Mouse (Mus musculus): ENCODE results near the gene Ugt1a8.
"Not testable (repeated sequence)": the region's sequence is repeated elsewhere in the genome, so short reads cannot be mapped to it uniquely, and the experiment has no call there.

Gene Ugt1a8

DNA sequence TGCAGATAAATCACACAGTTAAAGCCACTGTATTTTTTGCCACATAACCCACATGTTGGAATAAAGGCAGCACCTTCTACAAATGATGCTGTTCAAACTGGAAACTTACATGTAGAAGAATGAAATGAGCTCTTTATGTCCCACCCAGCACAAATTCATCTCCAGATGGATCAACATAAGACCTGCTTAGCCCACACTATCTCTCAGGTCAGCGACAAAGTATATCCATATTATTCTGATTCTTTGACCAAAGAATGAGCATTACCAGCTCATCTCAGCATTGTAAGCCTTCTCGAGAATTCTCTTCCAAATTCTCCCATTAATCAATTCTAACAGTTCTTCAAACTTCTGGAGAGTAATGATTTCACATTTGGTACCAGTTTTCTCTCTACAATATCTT is 134.6 kb downstream of the Ugt1a8 start:
- DNase-seq (ENCODE audit: low read depth, low spot score), result peak; percentile 17

DNA sequence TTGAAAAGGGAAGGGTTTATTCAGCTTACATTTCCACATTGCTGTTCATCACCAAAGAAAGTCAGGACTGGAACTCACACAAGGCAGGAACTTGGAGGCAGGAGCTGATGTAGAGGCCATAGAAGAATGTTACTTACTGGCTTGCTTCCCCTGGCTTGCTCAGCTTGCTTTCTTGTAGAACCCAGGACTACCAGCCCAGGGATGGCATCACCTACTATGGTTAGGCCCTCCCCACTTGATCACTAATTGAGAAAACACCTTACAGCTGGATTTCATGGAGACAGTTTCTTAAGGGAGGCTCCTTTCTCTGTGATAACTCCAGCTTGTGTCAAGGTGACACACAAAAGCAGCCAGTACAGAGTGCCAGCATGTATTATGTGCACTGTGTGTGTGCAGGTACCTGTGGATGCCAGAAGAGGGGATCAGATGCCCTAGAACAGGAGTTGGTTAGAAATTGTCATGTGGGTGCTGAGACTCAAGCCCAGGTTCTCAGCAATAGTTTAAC is 135.4 kb downstream of the Ugt1a8 start:
- peak; percentile 28 for DNase-seq (ENCODE audit: low read depth, low spot score)

DNA sequence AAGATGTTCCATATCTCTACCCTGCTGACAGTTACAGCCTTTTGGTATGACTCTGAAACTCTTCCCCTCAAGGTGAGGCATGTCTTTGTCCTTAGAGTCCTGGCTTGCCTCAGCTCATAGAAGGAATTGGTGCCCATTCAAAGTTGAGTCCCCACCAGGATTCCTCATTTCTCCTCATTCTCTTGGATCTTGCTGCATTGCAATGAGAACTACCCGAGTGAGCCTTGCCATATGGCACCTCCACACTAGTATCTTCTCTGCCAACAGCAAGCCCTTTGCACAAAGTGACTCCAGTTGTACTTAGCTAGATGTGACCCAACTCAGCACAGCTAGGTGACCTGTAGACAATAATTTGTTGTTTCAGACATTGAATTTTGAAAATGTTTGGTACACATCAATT is 136.0 kb downstream of the Ugt1a8 start:
- no peak for DNase-seq (ENCODE audit: low read depth, low spot score)

DNA sequence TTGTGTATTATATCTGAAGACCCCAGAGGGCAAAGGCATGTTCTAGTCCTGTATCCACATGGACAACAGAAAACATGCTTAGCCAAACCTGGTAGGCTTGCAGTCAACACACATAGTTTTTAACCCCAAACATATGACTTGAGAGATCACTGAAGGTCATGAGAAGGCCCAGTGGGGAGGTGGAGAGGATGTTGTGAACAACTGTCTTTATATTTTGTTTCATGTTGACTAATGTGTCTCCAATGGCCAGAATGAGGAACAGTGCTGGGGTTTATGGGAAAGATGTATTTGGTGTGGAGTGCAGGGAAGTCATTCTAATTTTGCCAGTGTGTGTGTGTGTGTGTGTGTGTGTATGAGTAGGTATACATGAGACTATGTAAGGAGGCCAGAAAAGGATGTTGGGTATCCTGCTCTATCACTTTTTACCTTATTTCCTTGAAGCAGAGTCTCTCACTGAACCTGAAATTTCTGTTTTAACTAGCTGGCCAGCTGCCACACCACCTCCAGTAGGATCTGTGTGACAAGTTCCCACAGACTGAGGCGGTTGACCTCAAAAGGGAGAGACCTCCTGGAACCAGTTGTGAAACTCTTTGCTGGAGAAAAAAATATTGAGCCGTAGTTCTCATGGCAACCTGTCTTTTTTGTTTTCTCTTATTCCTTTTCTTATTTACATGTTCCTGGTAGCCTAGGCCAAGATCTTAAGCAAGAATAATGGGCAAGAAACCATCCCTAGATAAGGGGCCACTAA is 136.6 kb downstream of the Ugt1a8 start:
- DNase-seq (ENCODE audit: low read depth, low spot score), result no peak

DNA sequence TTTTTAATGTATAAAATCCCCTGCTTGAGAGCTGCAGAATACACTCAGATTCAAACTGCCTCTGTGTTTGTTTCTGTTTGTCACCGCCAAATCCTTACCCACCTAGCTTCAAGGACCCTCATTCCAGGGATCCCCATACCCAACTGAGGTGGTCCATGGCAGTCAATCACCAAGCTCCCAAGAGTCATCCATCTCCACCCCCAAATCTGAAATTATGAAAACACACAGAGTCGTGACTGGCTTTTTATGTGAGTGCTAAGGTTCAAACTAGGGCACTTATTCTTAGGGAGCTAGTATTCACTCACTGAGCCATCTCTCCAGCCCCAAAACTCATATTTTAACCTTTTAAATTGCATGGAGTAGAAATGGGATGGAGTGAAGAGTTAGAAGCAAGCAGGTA is 137.7 kb downstream of the Ugt1a8 start:
- DNase-seq (ENCODE audit: low read depth, low spot score), result not testable (repeated sequence)

DNA sequence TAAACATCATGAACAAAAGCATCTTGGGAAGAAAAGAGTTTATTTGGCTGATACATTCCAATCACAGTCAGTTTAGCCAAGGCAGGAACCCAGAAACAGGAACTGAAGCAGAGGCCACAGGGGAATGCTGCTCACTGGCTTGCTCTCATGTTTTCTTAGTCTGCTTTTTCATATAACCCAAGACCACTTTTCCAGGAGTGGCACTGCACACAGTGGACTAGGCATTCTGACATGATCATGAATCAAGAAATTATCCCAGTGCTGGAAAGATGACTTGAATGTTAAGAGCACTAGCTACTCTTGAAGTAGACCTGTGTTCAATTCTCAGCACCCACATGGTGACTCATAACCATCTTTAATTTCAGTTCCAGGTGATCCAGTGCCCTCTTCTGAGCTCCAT is 138.1 kb downstream of the Ugt1a8 start:
- no peak for DNase-seq (ENCODE audit: low read depth, low spot score)

DNA sequence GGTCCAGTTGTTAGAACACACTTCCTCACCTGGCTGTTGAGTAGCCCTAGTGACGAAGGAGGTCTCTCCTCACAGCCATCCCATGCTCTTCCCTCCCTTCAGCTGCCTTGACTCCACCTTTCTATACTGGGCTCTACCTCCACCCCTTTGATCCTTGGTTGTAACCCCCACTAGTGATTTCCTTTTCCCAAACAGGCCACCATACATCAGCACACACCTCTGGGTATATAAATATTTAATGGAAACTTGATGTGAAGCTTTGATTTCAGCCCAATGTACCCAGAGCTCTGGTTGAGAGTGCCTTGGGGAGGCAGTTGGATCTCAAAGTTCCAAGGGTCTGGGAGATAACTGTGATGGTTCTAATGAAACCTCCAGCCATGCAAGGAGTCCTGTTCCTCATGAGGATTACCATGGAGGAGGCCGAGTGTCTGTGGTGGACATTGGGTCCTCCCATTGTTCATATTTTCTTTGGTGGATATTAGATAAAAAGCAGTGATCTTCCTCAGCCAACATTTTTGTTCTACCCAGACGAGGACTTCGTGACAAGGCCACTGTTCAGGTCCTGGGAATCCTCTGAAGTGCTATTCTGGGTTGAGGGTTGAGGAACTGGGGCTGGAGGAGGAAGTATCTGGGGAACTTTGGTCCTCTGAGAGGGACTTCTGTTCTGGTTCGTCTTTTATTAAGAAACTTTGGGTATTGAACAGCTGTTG is 139.2 kb downstream of the Ugt1a8 start, which contains the start of gene Mroh2a:
Gene Mroh2a (plus strand): TSS at position 317 of the 710 bp plus-strand sequence.
- DNase-seq (ENCODE audit: low read depth, low spot score), result no peak

DNA sequence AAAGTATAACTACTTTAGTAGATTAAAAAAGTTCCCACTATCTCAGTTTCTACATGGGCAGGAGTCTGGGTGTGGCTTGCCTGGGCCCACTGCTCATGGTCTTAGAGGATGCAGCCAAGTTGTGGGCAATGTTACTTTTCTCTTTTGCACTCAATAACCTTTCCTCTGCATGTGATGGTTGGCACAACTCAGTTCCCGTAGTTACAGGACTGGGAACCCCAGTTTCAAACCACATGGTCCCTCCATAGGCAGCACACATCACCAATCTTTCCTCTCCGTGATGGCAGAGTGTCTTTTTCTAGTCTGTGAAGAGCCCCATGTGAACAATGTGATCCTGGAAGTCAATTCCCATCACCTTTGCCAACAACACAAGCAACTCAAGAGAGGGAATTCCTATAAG is 139.9 kb downstream of the Ugt1a8 start:
- no peak for DNase-seq (ENCODE audit: low read depth, low spot score)

DNA sequence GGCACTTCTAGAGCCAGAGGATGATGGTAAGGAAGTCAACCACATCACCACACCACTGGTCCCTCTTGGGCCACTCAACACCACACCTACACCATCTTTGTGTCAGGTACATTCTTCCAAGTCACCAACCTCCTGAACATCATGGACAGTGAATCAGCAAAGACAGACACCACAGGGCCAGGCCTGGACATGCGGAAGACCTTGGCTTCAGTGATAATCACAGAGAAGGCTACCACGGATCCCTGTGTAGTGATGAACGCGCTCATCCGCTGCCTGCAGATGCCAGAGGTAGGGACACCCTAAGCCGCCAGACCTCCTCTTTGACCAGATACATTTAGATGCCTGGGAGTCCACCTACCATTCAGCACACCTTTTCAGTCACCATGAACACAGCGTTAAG is 140.5 kb downstream of the Ugt1a8 start:
- no peak for DNase-seq (ENCODE audit: low read depth, low spot score)

DNA sequence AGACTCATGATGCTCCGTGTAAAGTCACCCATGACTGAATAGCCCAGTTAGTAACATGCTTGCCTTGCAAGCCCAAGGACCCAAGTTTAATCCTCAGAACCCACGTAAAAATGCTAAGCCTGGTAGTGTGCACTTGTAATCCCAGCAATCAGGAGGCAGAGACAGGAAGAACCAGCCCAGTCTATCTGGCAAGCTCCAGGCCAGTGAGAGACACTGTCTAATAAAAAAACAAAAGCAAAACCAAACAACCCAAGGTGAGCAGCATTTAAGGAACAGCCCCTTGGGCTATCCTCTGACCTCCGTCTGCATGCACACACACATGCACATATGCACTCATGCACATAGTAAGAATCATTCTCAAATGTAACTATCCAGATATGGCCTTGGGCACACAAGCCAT is 142.0 kb downstream of the Ugt1a8 start:
- no peak for DNase-seq (ENCODE audit: low read depth, low spot score)

DNA sequence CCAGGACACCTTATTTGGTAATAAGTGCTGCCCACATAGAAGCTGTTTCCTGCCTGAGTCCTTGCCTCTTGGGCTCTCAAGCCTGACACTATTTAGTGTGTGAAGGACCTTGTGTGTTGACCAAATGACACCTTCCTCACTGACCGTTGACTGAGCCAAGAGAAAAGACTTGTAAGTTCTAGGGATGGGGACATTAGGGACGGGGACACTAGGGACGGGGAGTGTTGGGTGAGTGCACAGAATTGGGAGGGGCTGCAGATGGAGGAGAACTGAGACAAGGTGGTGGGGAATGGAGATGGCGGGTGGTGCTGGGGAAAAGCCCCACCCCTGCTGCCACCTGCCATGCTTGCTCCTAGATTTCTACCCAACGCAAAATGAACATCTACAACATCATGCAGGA is 142.4 kb downstream of the Ugt1a8 start:
- DNase-seq (ENCODE audit: low read depth, low spot score), result no peak

DNA sequence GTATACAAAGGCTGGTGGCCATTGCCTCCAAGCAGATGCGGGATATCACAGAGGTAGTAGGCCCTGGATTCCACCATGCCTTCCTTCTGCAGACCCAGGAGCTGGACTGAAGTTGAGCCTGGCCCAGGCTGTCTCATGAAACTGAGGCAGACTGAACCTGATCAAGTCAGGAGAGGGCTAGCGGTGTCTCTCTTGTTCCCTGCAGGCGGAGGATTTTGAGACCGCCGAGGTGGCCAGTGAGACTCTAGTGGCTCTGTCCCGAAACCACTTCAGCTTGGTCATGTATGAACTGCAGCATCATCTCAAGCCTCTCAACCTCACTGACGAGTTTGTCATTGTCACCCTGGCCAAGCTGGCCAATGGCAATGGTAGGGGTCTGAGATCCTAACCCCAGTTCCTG is 142.8 kb downstream of the Ugt1a8 start:
- DNase-seq (ENCODE audit: low read depth, low spot score), result no peak

DNA sequence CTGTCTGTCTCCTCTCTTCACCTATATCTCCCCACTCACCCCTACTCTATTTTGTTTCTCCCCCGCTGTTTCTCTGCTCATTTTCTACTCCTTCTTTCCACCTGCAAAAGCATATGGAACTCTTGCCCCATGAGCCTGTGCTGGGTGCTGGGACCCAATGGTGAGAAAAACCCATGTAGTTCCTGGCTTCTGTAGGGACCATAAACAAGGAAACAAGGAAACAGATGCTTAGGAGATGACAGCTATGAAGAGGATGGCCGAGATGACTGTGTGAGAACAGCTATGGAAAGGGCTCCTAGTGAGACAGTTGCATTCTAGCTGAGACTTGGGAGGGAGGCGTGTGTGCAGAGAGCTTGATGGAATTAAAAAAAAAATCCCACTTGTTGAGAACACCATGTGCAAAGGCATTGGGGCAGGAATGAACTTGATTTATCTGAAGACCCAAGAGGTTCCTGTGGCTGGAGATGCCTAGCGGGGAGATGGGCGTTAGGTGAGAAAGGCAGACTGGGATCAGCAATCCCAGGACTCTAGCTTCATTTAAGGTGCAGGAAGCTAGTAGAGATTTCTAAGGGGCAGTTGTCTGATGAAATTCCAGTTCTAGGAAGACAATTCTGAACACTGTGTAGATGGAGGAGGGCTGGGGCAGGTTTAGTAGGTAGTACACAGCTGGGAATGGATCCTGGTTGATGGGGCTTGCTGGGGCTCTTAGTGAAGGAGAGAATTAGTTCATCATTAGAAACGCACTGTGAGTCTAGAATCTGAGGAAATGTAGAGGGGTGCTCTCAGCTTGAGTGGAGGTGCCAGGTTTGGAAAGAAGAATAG is 143.6 kb downstream of the Ugt1a8 start:
- DNase-seq (ENCODE audit: low read depth, low spot score), result no peak

DNA sequence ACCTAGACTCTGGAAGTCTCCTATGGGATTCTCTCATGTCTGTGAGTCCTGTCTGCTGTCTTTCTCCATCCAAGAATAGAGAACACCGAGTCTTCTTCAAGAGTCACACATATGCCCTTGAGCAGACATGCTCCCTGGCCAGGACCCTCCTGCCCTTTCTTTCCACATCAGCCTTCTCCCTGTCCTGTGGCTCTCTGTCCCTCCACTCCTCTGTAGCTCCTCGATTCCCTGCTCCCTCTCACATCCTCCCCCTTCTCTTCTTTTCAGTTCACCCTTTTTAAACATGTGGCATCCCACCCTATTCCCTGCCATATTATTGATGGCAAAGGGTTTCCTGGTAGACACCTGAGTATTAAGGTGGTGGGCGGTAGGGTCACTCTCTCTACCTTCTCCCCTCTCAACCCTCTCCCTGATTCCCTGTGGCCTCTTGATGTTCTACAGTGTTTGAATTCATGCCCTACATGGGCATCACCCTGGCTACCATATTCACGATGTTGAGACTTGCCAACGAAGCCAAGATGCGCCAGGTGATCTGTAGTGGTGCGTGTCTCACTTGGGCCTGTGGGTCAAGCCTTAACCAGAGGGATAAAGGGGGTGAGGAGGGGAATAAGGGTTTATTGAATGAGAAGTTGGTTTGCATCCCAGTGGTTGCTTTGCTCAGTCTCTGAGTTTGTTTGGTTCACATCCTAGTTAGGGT is 144.3 kb downstream of the Ugt1a8 start:
- DNase-seq (ENCODE audit: low read depth, low spot score), result no peak

DNA sequence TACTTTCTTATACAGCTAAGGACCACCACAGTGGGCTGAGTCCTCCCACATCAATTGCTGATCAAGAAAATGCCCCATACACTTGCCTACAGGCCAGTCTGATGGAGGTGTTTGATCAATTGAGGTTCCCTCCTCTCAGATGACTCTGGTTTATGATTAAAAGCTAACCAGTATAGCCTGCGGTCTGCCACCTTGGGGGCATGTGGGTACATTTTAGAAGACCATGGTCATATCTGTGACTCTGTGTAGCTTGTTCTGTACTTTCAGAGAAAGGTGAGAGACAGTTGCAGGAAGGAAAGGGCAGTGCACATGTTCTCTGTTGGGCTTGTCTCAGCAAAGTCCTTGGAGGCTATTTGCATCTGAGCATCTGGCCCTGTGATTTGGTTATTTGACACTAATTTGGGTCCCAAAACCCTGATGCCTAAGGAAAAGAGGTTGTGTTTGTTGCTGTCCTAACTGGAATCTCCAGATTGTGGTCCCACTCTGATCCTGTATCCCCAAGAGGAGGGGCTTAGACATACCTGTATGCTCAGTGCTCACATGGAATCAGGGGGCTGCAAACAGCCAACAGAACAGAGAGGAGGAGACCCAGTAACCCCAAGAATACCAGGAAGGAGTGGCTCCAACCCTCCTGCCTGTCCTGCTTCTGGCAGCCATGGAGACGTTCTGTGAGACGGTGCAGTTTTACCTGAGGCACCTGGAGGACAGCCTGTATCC is 145.2 kb downstream of the Ugt1a8 start:
- DNase-seq (ENCODE audit: low read depth, low spot score), result no peak

DNA sequence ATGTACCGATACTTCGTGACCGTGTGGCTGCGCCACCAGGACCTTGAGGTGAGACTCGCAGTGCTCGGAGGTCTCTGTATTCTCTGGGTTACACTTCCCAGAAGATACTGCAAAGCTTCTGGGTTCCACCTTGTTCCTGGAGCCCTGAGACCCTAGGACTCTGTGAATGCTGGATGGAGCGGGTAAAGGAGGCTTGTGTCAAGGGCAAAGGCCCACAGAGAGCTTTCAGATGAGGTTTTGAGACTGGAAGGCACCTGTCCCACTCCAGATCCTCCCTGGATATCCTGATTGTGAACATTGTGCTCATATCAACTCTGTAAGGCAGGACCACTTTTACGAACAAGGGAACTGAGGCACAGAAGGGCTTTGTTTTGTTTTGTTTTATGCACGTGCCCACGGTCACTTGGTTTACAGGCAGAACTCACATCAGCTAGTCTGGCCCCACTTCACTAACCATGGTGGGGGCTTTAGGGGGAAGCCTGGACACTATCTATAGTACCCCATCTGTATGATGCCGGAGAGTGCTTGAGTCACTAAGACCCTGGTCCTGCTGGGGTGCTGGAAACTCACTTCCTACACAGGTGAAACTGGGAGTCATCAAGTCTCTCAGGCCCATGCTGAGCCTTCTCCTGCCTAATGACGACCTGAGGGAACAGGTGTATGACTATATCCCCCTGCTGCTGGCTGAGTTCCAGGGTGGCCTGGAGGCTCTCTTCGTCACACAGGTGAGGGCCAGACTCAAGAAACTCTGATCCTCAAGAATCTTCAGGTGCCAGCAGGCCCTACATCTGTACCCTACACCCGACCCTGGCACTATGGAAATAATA is 146.0 kb downstream of the Ugt1a8 start:
- DNase-seq (ENCODE audit: low read depth, low spot score), result no peak

DNA sequence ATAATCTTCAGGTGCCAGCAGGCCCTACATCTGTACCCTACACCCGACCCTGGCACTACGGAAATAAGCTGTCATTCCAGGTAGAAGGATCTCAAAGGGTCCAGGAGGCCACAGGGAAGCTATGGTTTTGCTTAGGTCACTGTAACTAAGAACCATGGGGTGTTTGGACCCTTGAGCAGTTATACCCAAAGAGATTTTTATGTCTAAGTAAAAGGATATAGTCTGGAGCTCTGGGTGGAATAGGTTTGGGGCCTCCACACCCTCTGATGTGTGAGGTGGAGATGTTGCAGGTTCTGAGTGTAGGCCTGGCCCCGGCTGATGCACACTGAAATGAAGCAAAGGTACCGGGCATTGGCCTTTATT is 146.6 kb downstream of the Ugt1a8 start:
- DNase-seq (ENCODE audit: low read depth, low spot score), result no peak

DNA sequence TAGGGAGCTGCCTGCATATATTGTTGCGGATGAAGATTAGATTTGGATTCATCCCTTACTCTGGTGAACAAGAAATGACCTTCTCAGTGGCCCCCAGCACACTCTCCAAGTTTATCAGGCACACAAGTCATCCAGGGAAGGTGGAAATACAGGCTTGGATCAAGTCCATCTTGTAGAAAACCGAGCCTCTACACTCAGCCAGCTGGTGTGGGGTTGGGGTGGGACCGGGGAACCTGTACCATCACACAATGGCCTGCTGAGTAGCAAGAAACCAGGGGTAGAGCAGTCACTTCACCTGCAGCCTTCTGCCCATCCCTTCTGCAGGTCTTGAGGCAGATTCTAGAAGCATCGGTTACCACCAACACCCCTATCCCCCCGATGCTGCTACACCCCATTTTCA is 147.0 kb downstream of the Ugt1a8 start:
- no peak for DNase-seq (ENCODE audit: low read depth, low spot score)

DNA sequence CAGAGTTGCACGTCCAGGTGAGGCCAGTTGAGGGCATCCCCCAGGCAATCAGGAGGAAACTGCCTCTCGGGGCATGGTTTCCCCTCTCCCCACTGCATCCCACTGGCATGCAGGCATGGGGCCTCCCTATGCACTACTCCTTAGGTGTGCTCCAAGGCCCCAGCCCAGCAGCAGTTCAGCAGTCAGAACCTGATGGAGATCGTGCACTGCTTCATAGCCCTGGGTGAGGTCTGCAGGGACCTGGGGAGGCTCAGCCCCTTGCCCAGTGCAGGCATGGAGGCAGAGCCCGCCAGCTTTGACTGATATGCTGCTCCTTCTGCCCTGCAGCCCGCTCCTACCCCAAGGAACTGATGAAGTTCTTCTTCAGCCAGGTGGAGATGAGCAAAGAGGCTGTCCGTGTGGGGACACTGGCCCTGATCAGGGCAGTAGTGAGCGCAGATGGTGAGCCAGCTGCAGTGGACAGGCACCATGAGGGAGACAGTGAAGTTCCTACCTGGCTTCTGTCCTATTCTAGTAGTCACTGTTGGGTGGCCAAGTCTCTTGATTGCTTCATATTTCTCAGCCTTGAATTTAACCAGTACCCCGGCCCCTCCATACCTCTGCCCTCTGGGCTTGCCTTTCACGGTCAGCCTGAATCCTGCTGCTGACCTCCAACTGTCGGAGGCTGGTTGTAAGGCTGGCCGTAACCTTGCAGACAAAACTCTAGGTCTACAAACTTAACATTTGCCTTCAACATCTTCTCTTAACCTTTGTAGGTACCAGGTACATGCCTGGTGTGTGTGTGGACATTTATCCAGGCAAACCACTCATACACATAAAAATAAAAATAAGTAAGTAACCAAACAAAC is 147.7 kb downstream of the Ugt1a8 start:
- DNase-seq (ENCODE audit: low read depth, low spot score), result no peak

Data from A20 (cell line).